Mouse (Mus musculus): Measurements from ENCODE around the gene Prrt1.

DNA sequence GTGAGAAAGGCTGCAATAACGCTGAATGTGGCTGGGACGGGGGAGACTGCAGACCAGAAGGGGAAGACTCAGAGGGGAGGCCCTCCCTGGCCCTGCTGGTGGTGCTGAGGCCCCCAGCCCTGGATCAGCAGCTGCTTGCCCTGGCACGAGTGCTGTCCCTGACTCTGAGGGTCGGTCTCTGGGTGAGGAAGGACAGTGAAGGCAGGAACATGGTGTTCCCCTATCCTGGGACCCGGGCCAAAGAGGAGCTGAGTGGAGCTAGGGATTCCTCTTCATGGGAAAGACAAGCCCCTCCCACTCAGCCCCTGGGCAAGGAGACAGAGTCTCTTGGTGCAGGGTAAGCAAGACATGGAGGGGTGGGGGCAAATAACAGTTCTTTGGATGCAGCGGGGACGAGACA is 45.9 kb upstream of the Prrt1 start:
- TF ChIP-seq CTCF (IDR thresholded peaks at IDR 0.05; ENCODE audit: borderline replicate concordance, insufficient read depth, low read depth, low read length) = no peak
- no peak for TF ChIP-seq POLR2A (IDR thresholded peaks at IDR 0.05; ENCODE audit: borderline replicate concordance, insufficient read depth, low read length)

Data from cerebellum, adult 2 months (tissue).